Mouse (Mus musculus): ENCODE data around the gene Proca1. TPM values are rescaled to one million over a fixed set of nuclear protein-coding genes. Genes with fewer than 3 reads are reported as not detected.

The Proca1 gene
- polyA plus RNA-seq, 1 experiment from 2014 or later: 1.0 TPM

GRCm38 (mm10) chr11:78207190-78207589, 14.0 kb downstream of the Proca1 start:
- no peaks in the 10 kb centered on the region for H3K4me1 ChIP-seq (replicated peaks; ENCODE audit: control insufficient read depth, insufficient read depth)
- TF ChIP-seq EP300 (optimal IDR thresholded peaks at IDR 0.05): no peak
- no peak for TF ChIP-seq CTCF (IDR thresholded peaks at IDR 0.05; ENCODE audit: low read depth)
- 83% methylated on average over 7 of the region's 7 CpGs for WGBS
- no peak overlapping the region for H3K27ac ChIP-seq (replicated peaks)
- peaks cover 44% of the 10 kb centered on the region for H3K36me3 ChIP-seq (ENCODE audit: control insufficient read depth, insufficient read depth, low read length)
- no peak overlapping the region for H3K4me3 ChIP-seq (ENCODE audit: low read depth, low read length)
- no peaks in the 10 kb centered on the region for H3K27me3 ChIP-seq (ENCODE audit: control insufficient read depth, insufficient read depth, low read length)
- DNase-seq (ENCODE audit: low spot score) (no peak), ATAC-seq (ENCODE audit: low FRiP score, low TSS enrichment) (no peak)
- no peaks in the 10 kb centered on the region for H3K9me3 ChIP-seq (ENCODE audit: control insufficient read depth, low read length)
- H3K9ac ChIP-seq (ENCODE audit: low read length): no peak overlapping the region
- H3K4me2 ChIP-seq (replicated peaks; ENCODE audit: low read depth): no peak overlapping the region

GRCm38 (mm10) chr11:78209886-78210285, 16.7 kb downstream of the Proca1 start:
- Histone ChIP-seq H3K27me3 (ENCODE audit: control insufficient read depth, insufficient read depth, low read length) (no peaks in the 10 kb centered on the region), H3K9me3 (ENCODE audit: control insufficient read depth, low read length) (no peaks in the 10 kb centered on the region), H3K9ac (ENCODE audit: low read length) (no peak overlapping the region), H3K4me1 (replicated peaks; ENCODE audit: control insufficient read depth, insufficient read depth) (no peaks in the 10 kb centered on the region), H3K4me2 (replicated peaks; ENCODE audit: low read depth) (no peak overlapping the region), H3K4me3 (ENCODE audit: low read depth, low read length) (no peak overlapping the region), H3K27ac (replicated peaks) (no peak overlapping the region), H3K36me3 (ENCODE audit: control insufficient read depth, insufficient read depth, low read length) (peaks cover 57% of the 10 kb centered on the region)
- ATAC-seq (ENCODE audit: low FRiP score, low TSS enrichment): 0 out of 2 replicates have a peak, but pooled peaks have one; percentile 15
- 81% methylated on average over 6 of the region's 6 CpGs for WGBS
- TF ChIP-seq EP300 (optimal IDR thresholded peaks at IDR 0.05) (no peak), CTCF (IDR thresholded peaks at IDR 0.05; ENCODE audit: low read depth) (no peak)
- DNase-seq (ENCODE audit: low spot score): no peak

GRCm38 (mm10) chr11:78210615-78211014, 17.4 kb downstream of the Proca1 start:
- DNase-seq (ENCODE audit: low spot score) (no peak), ATAC-seq (ENCODE audit: low FRiP score, low TSS enrichment) (peak; percentile 15; the same call in 1 of the 2 replicates)
- Histone ChIP-seq H3K9ac (ENCODE audit: low read length) (no peak overlapping the region), H3K4me2 (replicated peaks; ENCODE audit: low read depth) (no peak overlapping the region), H3K36me3 (ENCODE audit: control insufficient read depth, insufficient read depth, low read length) (peaks cover 59% of the 10 kb centered on the region), H3K27ac (replicated peaks) (no peak overlapping the region), H3K4me1 (replicated peaks; ENCODE audit: control insufficient read depth, insufficient read depth) (no peaks in the 10 kb centered on the region), H3K4me3 (ENCODE audit: low read depth, low read length) (no peak overlapping the region), H3K9me3 (ENCODE audit: control insufficient read depth, low read length) (no peaks in the 10 kb centered on the region), H3K27me3 (ENCODE audit: control insufficient read depth, insufficient read depth, low read length) (no peaks in the 10 kb centered on the region)
- WGBS: 59% methylated on average over 7 of the region's 7 CpGs
- TF ChIP-seq CTCF (IDR thresholded peaks at IDR 0.05; ENCODE audit: low read depth) (no peak), EP300 (optimal IDR thresholded peaks at IDR 0.05) (no peak)

DNA sequence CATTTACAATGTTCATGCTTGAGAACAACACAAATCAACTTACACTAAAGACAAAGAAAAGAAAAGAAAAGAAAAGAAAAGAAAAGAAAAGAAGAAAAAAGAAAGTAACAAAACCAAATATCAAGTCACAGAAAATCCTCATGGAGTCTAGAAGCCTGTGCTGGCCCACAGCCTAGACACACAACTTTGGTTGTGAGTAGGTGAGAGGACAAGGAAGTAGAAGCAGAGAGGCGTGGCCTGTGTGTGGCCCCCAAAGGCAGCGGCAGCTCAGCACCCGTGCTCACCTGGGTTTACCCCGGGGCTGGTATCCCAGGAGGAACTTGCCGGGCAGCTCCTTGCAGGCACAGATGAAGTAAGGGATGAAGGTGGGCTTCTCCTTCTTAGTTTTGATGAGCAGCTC, 18.3 kb downstream of the Proca1 start:
- WGBS: 66% methylated on average over 5 of the region's 5 CpGs
- Histone ChIP-seq H3K4me3 (ENCODE audit: low read depth, low read length) (no peak overlapping the region), H3K9me3 (ENCODE audit: control insufficient read depth, low read length) (no peaks in the 10 kb centered on the region), H3K9ac (ENCODE audit: low read length) (no peak overlapping the region), H3K4me2 (replicated peaks; ENCODE audit: low read depth) (no peak overlapping the region), H3K27me3 (ENCODE audit: control insufficient read depth, insufficient read depth, low read length) (no peaks in the 10 kb centered on the region), H3K36me3 (ENCODE audit: control insufficient read depth, insufficient read depth, low read length) (peaks cover 57% of the 10 kb centered on the region), H3K4me1 (replicated peaks; ENCODE audit: control insufficient read depth, insufficient read depth) (no peaks in the 10 kb centered on the region), H3K27ac (replicated peaks) (no peak overlapping the region)
- ATAC-seq (ENCODE audit: low FRiP score, low TSS enrichment) (0 out of 2 replicates have a peak, but pooled peaks have one; percentile 63), DNase-seq (ENCODE audit: low spot score) (peak; percentile 72)
- TF ChIP-seq CTCF (IDR thresholded peaks at IDR 0.05; ENCODE audit: low read depth) (no peak), EP300 (optimal IDR thresholded peaks at IDR 0.05) (no peak)

DNA sequence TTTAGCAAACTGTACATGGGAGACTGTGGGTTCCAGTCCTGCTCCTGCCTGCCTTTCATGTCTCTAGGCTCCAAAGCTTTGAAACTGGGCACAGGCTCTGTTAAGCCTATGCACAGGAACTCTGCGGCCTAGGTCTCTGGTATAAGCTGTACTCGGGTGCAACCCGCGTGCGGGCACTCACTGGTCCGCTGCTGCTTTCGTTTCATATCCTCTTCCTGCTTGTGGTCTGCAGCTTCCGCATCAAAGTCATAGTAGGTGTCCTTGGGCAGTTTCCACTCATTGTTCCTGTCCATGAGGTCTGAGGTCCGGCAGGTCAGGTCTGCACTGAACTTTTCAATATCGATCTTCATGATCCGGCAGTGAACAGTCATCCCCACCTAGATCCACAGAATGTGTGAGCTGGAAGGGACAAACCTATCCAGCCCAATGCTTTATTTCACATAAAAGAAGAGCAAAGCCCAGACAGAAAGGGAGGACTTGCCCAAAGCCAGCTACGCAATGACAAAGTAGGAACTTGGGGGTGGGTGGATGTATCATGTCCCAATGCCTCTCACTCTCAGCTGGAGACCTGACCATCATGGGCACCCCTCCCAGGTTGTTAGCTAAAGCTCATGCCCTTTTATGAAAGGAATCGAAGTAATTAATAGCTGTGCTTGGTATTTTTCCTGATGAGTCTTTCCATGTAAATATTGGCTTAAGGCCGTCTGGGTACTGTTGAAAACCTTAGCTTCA, 20.1 kb downstream of the Proca1 start:
- TF ChIP-seq EP300 (optimal IDR thresholded peaks at IDR 0.05): no peak
- TF ChIP-seq CTCF (IDR thresholded peaks at IDR 0.05; ENCODE audit: low read depth): no peak
- Histone ChIP-seq H3K4me2 (replicated peaks; ENCODE audit: low read depth) (no peak overlapping the region), H3K27ac (replicated peaks) (no peak overlapping the region), H3K36me3 (ENCODE audit: control insufficient read depth, insufficient read depth, low read length) (peaks cover 50% of the 10 kb centered on the region), H3K27me3 (ENCODE audit: control insufficient read depth, insufficient read depth, low read length) (no peaks in the 10 kb centered on the region), H3K9ac (ENCODE audit: low read length) (no peak overlapping the region), H3K4me3 (ENCODE audit: low read depth, low read length) (no peak overlapping the region), H3K9me3 (ENCODE audit: control insufficient read depth, low read length) (no peaks in the 10 kb centered on the region), H3K4me1 (replicated peaks; ENCODE audit: control insufficient read depth, insufficient read depth) (no peaks in the 10 kb centered on the region)
- ATAC-seq (ENCODE audit: low FRiP score, low TSS enrichment) (no peak), DNase-seq (ENCODE audit: low spot score) (no peak)
- WGBS: 91% methylated on average over 14 of the region's 14 CpGs

DNA sequence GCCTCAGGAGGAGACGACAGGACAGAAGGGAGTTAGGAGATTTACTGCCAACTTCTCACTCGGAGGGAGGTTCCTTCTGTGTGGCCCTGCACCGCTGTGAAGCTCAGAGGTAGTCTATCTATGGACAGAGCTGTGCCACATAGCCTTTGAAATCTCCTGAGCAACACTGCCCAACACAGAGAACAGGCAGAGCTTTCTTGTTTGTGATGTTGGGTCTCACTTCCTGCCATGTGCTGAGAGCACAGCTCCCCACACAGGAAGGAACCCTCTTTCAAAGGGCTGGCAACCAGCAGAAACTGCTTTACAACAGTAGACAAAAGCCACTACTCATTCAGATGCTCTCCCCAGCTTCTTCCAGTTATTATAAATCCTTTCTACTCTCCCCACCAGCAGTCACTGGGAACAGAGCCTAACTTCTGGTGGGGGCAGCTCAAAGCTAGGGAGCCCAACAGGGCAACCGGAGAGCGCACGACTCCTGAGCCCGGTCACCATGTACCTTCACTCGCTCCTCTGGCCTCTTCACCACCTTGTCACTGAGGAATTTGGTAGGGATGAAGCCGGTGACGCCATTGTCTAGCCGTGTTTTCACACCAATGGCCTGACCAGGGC, 22.6 kb downstream of the Proca1 start:
- no peak overlapping the region for H3K4me3 ChIP-seq (ENCODE audit: low read depth, low read length)
- no peak for DNase-seq (ENCODE audit: low spot score)
- no peaks in the 10 kb centered on the region for H3K27me3 ChIP-seq (ENCODE audit: control insufficient read depth, insufficient read depth, low read length)
- H3K4me2 ChIP-seq (replicated peaks; ENCODE audit: low read depth): no peak overlapping the region
- H3K36me3 ChIP-seq (ENCODE audit: control insufficient read depth, insufficient read depth, low read length): peaks cover 52% of the 10 kb centered on the region
- 90% methylated on average over 11 of the region's 11 CpGs for WGBS
- no peak overlapping the region for H3K27ac ChIP-seq (replicated peaks)
- ATAC-seq (ENCODE audit: low FRiP score, low TSS enrichment): no peak
- no peak for TF ChIP-seq EP300 (optimal IDR thresholded peaks at IDR 0.05)
- no peaks in the 10 kb centered on the region for H3K9me3 ChIP-seq (ENCODE audit: control insufficient read depth, low read length)
- no peaks in the 10 kb centered on the region for H3K4me1 ChIP-seq (replicated peaks; ENCODE audit: control insufficient read depth, insufficient read depth)
- no peak overlapping the region for H3K9ac ChIP-seq (ENCODE audit: low read length)

All from stomach, postnatal 0 days (tissue).